Mouse (Mus musculus) liver, postnatal 0 days (tissue): Measurements from ENCODE around the gene March8. TPM values are rescaled to one million over a fixed set of nuclear protein-coding genes. Genes with fewer than 3 reads are reported as not detected.

Experiments used
- ATAC-seq: fragments of 200-750 bp; cut with Nextera tagmentation; 2 replicates; pipeline ENCODE4 v1.8.0; 2017; ENCODE audit warnings: mild to moderate bottlenecking, moderate library complexity
- DNase-seq: peaks from one replicate; pipeline ENCODE4 v3.0.0-alpha.2; 2016
- H3K27ac ChIP-seq: fragments of 300-500 bp; sonication (generic); 2 replicates; pipeline ENCODE4 v1.5.1; 2014; ENCODE audit warnings: antibody characterized with exemption, moderate library complexity, mild to moderate bottlenecking, low read depth
- H3K27me3 ChIP-seq: fragments of 300-500 bp; sonication (generic); 2 replicates; pipeline ENCODE4 v1.6.1; 2014; ENCODE audit warnings: low read length, control low read depth, mixed read lengths; ENCODE audit not compliant: insufficient read depth
- H3K36me3 ChIP-seq: fragments of 300-500 bp; sonication (generic); replicated peaks from 2 replicates; pipeline ENCODE4 v1.6.1; 2014; ENCODE audit warnings: mild to moderate bottlenecking, control low read depth, low read length, moderate library complexity, mixed read lengths; ENCODE audit not compliant: insufficient read depth
- H3K4me1 ChIP-seq: fragments of 300-500 bp; sonication (generic); 2 replicates; pipeline ENCODE4 v1.6.1; 2014; ENCODE audit warnings: antibody characterized with exemption, mild to moderate bottlenecking, control low read depth; ENCODE audit not compliant: insufficient read depth
- H3K4me2 ChIP-seq: fragments of 300-500 bp; sonication (generic); 2 replicates; pipeline ENCODE4 v1.6.1; 2014; ENCODE audit warnings: low read depth, mild to moderate bottlenecking, low read length, moderate library complexity, mixed read lengths
- H3K4me3 ChIP-seq: fragments of 300-500 bp; sonication (generic); 2 replicates; pipeline ENCODE4 v1.5.1; 2014; ENCODE audit warnings: low read depth, low read length
- H3K9ac ChIP-seq: fragments of 300-500 bp; sonication (generic); replicated peaks from 2 replicates; pipeline ENCODE4 v1.6.1; 2014; ENCODE audit warnings: mild to moderate bottlenecking, moderate library complexity
- H3K9me3 ChIP-seq: fragments of 300-500 bp; sonication (generic); 2 replicates; pipeline ENCODE4 v1.6.1; 2016; ENCODE audit warnings: mild to moderate bottlenecking, control low read depth, low read length, mixed read lengths
- CTCF ChIP-seq: sonication (generic); IDR thresholded peaks from 2 replicates; pipeline ENCODE4 v1.5.1; 2016; ENCODE audit warnings: antibody characterized with exemption, low read depth
- EP300 ChIP-seq: IDR thresholded peaks from 2 replicates; pipeline ENCODE4 v1.6.1; 2016; ENCODE audit warnings: antibody characterized with exemption, low read depth, mild to moderate bottlenecking
- WGBS: fragments of 180-500 bp; shearing (Covaris S2); extraction: QIAGEN DNeasy Blood & Tissue Kit; methylation state at CpG from one replicate; pipeline ENCODE4 v1.1.7; 2014; ENCODE audit not compliant: insufficient replicate concordance; 5-methylcytosine and 5-hydroxymethylcytosine counted together
- polyA plus RNA-seq: library from polyadenylated mRNA; unstranded; fragments of >200 nt; fragmentation: Nextera tagmentation; extraction: Ambion mirVana; gene quantifications from 2 replicates; pipeline ENCODE4 v1.2.1, GENCODE M21; 2015

Gene March8
- 36.4 and 40.5 TPM in 2 replicates for polyA plus RNA-seq

DNA sequence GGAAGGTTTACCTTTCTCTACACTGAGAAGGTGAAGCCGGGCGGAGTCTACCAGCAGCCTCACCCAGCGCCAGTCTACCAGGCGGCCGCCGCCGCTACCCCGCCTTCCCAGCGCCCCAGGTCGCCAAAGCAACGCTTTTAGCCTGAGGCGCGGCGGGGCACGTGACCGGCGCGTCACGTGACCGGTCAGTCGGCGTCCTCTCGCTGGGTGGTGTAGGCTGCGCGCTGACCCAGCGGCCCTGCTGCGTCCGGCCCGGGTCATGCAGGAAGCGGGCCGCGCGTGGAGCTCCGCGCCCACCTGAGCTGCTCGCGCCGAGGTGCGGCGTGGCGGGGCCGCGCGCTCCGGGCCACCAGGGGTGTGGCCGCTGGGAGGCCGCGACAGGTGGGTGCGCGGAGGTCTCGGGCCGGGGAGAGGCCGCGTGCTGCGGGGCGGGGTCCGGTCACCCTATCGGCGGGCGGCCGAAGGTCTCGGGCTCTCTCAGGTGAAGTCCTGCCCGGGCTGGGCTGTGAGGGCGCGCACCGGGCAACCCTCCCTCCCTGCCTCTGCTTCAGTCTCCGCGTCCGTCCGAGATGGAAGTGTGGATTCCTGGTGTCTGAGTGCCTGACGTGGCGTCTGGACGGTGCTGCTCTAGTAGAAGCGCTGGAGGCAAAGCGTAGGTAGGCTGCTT lies at the start of gene March8:
TSS of gene March8 (plus strand) at position 190 of the 667 bp plus-strand sequence.
- 2% methylated on average over 74 of the region's 75 CpGs for WGBS
- Histone ChIP-seq H3K9me3 (no peaks in the 10 kb centered on the region), H3K4me2 (peak within 1 kb of the TSS; percentile 83), H3K9ac (peak within 1 kb of the TSS; percentile 88), H3K4me3 (peak within 1 kb of the TSS; percentile 82), H3K27ac (peak within 1 kb of the TSS; percentile 92), H3K4me1 (peaks cover 21% of the 10 kb centered on the region), H3K27me3 (no peaks in the 10 kb centered on the region), H3K36me3 (peaks cover 7% of the 10 kb centered on the region)
- ATAC-seq, result peak; percentile 98
- no peak for TF ChIP-seq EP300
- TF ChIP-seq CTCF, result no peak
- DNase-seq, result peak; percentile 93

GRCm38 (mm10) chr6:116311411-116311810 lies 26.4 kb upstream of the March8 start:
- H3K27me3 ChIP-seq, result no peaks in the 10 kb centered on the region
- no peak overlapping the region for H3K27ac ChIP-seq
- no peak for TF ChIP-seq CTCF
- no peak for TF ChIP-seq EP300
- H3K4me2 ChIP-seq, result no peak overlapping the region
- no peak overlapping the region for H3K9ac ChIP-seq
- H3K4me1 ChIP-seq, result no peaks in the 10 kb centered on the region
- H3K4me3 ChIP-seq, result no peak overlapping the region
- H3K36me3 ChIP-seq, result peaks cover 20% of the 10 kb centered on the region
- DNase-seq, result no peak
- WGBS, result 75% methylated on average over 2 of the region's 2 CpGs
- no peaks in the 10 kb centered on the region for H3K9me3 ChIP-seq
- no peak for ATAC-seq

DNA sequence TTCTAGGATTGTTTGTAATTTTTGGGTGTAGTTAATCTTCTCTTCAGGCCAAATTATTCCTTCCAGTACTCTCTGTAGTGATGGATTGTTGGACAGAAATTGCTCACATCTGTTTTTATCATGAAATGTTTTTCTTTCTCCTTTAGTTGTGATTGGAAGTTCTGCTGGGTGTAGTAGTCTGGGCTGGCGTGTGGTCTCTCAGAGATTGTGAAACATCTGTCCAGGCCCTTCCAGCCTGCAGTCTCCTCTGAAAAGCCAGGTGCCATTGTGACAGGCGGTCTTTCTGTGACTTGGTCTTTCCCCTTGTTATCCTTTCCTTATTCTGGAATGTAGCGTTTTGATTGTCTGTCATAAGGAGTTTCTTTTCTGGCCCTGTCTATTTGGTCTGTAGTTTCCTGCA lies 18.6 kb upstream of the March8 start:
- WGBS, result 66% methylated on average over 3 of the region's 3 CpGs
- H3K4me2 ChIP-seq, result no peak overlapping the region
- H3K9ac ChIP-seq, result no peak overlapping the region
- TF ChIP-seq CTCF (no peak), EP300 (no peak)
- no peaks in the 10 kb centered on the region for H3K9me3 ChIP-seq
- DNase-seq (no peak), ATAC-seq (no peak)
- peaks cover 13% of the 10 kb centered on the region for H3K36me3 ChIP-seq
- H3K27ac ChIP-seq, result no peak overlapping the region
- no peaks in the 10 kb centered on the region for H3K4me1 ChIP-seq
- no peak overlapping the region for H3K4me3 ChIP-seq
- H3K27me3 ChIP-seq, result no peaks in the 10 kb centered on the region

DNA sequence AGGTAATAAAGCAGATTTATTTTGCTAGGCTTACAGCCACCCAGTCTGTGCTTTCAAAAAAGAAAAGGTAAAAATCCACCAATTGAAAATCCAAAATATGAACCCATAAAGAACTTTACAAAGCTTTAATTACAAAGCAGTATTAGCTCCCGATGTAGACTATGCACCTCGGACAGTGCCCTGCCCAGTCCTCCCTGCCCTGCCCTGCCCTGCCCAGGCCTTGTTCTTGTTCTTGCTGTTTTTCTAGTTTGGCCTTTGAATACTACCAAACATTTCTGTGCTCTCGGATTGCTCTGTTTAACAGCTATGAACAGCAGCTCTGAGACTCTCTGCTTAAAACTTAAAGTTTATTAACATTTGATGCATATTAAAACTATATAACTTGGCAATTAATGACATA lies 11.2 kb upstream of the March8 start:
- Histone ChIP-seq H3K9ac (no peak overlapping the region), H3K9me3 (no peaks in the 10 kb centered on the region), H3K27ac (no peak overlapping the region), H3K27me3 (no peaks in the 10 kb centered on the region), H3K4me1 (no peaks in the 10 kb centered on the region), H3K36me3 (0 out of 2 replicates have a peak, but pooled peaks cover 3% of the 10 kb centered on the region), H3K4me3 (no peak overlapping the region), H3K4me2 (no peak overlapping the region)
- no peak for ATAC-seq
- no peak for DNase-seq
- TF ChIP-seq EP300 (no peak), CTCF (no peak)
- 78% methylated on average over 3 of the region's 3 CpGs for WGBS

GRCm38 (mm10) chr6:116331396-116331795 lies 6.4 kb upstream of the March8 start:
- no peak overlapping the region for H3K9ac ChIP-seq
- H3K4me1 ChIP-seq, result no peaks in the 10 kb centered on the region
- DNase-seq, result no peak
- H3K36me3 ChIP-seq, result 0 out of 2 replicates have a peak, but pooled peaks cover 3% of the 10 kb centered on the region
- H3K27ac ChIP-seq, result no peak overlapping the region
- 82% methylated on average over 2 of the region's 2 CpGs for WGBS
- no peaks in the 10 kb centered on the region for H3K27me3 ChIP-seq
- ATAC-seq, result no peak
- no peak overlapping the region for H3K4me3 ChIP-seq
- H3K9me3 ChIP-seq, result no peaks in the 10 kb centered on the region
- TF ChIP-seq CTCF, result no peak
- no peak for TF ChIP-seq EP300
- H3K4me2 ChIP-seq, result no peak overlapping the region

DNA sequence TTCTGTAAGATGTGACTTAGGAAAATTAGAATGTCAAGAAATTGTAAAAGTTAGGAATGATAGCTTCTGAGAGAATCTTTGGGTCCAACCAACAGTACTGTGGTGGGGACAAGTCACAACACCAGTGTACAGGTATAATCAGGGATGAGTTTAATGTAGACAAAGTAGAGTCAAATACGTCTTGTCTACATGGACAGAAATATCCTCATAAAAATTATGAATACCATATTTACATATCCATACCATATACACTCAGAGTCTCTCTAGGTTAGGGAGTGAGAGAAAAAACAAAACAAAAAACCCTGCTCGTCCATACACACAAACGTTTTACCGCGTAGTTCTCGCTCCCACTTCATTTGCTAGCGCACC lies 374 bp upstream of the March8 start:
- ATAC-seq (no peak), DNase-seq (no peak)
- H3K9ac ChIP-seq, result peak overlapping the region; percentile 88
- peak overlapping the region; percentile 82 for H3K4me3 ChIP-seq
- H3K36me3 ChIP-seq, result peaks cover 7% of the 10 kb centered on the region
- H3K4me1 ChIP-seq, result peaks cover 21% of the 10 kb centered on the region
- no peaks in the 10 kb centered on the region for H3K9me3 ChIP-seq
- under 1% methylated on average over 7 of the region's 7 CpGs for WGBS
- H3K27me3 ChIP-seq, result no peaks in the 10 kb centered on the region
- H3K27ac ChIP-seq, result no peak overlapping the region
- H3K4me2 ChIP-seq, result peak overlapping the region; percentile 83
- TF ChIP-seq CTCF (no peak), EP300 (no peak)
